Mouse (Mus musculus) liver, adult 2 months (tissue): ENCODE results near the gene Ddx19a. TPM values are rescaled to one million over a fixed set of nuclear protein-coding genes. Genes with fewer than 3 reads are reported as not detected.
"Not testable (repeated sequence)": the region's sequence is repeated elsewhere in the genome, so short reads cannot be mapped to it uniquely, and the experiment has no call there.

Experiments
- DNase-seq: peaks from one replicate; pipeline ENCODE4 v3.0.0-alpha.2; 2011; ENCODE audit warnings: low read depth, low spot score; ENCODE audit errors: extremely low read depth
- H3K27ac ChIP-seq: fragments of 200-500 bp; replicated peaks from 2 replicates; pipeline ENCODE4 v1.5.1; 2012; ENCODE audit warnings: low read depth, mild to moderate bottlenecking, control low read depth, inconsistent platforms, low read length; ENCODE audit not compliant: insufficient read depth
- H3K27me3 ChIP-seq: fragments of 200-500 bp; 2 replicates; pipeline ENCODE4 v1.6.1; 2012; ENCODE audit warnings: mild to moderate bottlenecking, moderate library complexity, low read length, inconsistent platforms; ENCODE audit not compliant: control insufficient read depth, insufficient read depth
- H3K36me3 ChIP-seq: fragments of 200-500 bp; 2 replicates; pipeline ENCODE4 v1.6.1; 2012; ENCODE audit warnings: low read length, inconsistent platforms; ENCODE audit not compliant: control insufficient read depth, insufficient read depth
- H3K4me1 ChIP-seq: fragments of 200-500 bp; 2 replicates; pipeline ENCODE4 v1.6.1; 2011; ENCODE audit warnings: low read length; ENCODE audit not compliant: control insufficient read depth, insufficient read depth
- H3K4me3 ChIP-seq: fragments of 200-500 bp; 2 replicates; pipeline ENCODE4 v1.5.1; 2011; ENCODE audit warnings: low read depth, mild to moderate bottlenecking, control low read depth, low read length, moderate library complexity; ENCODE audit not compliant: insufficient read depth
- H3K79me2 ChIP-seq: fragments of 200-500 bp; 2 replicates; pipeline ENCODE4 v1.6.1; 2012; ENCODE audit warnings: inconsistent platforms, mild to moderate bottlenecking, low read length, moderate library complexity; ENCODE audit not compliant: control insufficient read depth, insufficient read depth
- H3K9ac ChIP-seq: fragments of 200-500 bp; 2 replicates; pipeline ENCODE4 v1.6.1; 2012; ENCODE audit warnings: low read depth, mild to moderate bottlenecking, control low read depth, inconsistent platforms, low read length
- CTCF ChIP-seq: fragments of 200-500 bp; IDR thresholded peaks from 2 replicates; pipeline ENCODE4 v1.5.1; 2011; ENCODE audit warnings: low read depth, low read length, control low read depth
- POLR2A ChIP-seq: fragments of 200-500 bp; IDR thresholded peaks from 2 replicates; pipeline ENCODE4 v1.6.1; 2011; ENCODE audit warnings: low read length, control low read depth; ENCODE audit not compliant: insufficient read depth; ENCODE audit errors: extremely low read depth
- WGBS: fragments of 180-500 bp; shearing (Covaris S2); methylation state at CpG from one replicate; pipeline ENCODE4 v1.1.7; 2018; 5-methylcytosine and 5-hydroxymethylcytosine counted together
- polyA plus RNA-seq: library from polyadenylated mRNA; depleted of rRNA; stranded (reverse); fragments of >200 nt; gene quantifications from 2 replicates; pipeline ENCODE4 v1.2.3, GENCODE M21; 2012; rRNA removed
- total RNA-seq: library from RNA; depleted of rRNA; stranded (reverse); fragments of >200 nt; gene quantifications from 2 replicates; pipeline ENCODE4 v1.2.3, GENCODE M21; 2014; rRNA removed

Gene Ddx19a
- total and polyA plus RNA-seq, 2 experiments = 10.2 to 12.0 TPM

GRCm38 (mm10) chr8:110931176-110931939, 66.2 kb downstream of the Ddx19a start:
- Histone ChIP-seq H3K9ac (no peak overlapping the region), H3K4me3 (no peak overlapping the region)
- 68% methylated on average over 12 of the region's 12 CpGs for WGBS

GRCm38 (mm10) chr8:110929672-110930071, 67.9 kb downstream of the Ddx19a start:
- DNase-seq, H3K4me3 ChIP-seq, H3K9ac ChIP-seq, H3K36me3 ChIP-seq, H3K79me2 ChIP-seq, H3K27ac ChIP-seq, H3K27me3 ChIP-seq, H3K4me1 ChIP-seq: not testable (repeated sequence)
- WGBS = 92% methylated on average over 8 of the region's 8 CpGs

More at GRCm38 (mm10) chr8:110931176-110931939, 66.2 kb downstream of the Ddx19a start:
- TF ChIP-seq CTCF = no peak
- TF ChIP-seq POLR2A = no peak
- no peaks in the 10 kb centered on the region for H3K36me3 ChIP-seq
- no peaks in the 10 kb centered on the region for H3K27me3 ChIP-seq
- DNase-seq = peak; percentile 10
- H3K79me2 ChIP-seq = no peaks in the 10 kb centered on the region
- H3K4me1 ChIP-seq = no peaks in the 10 kb centered on the region
- H3K27ac ChIP-seq = no peak overlapping the region

DNA sequence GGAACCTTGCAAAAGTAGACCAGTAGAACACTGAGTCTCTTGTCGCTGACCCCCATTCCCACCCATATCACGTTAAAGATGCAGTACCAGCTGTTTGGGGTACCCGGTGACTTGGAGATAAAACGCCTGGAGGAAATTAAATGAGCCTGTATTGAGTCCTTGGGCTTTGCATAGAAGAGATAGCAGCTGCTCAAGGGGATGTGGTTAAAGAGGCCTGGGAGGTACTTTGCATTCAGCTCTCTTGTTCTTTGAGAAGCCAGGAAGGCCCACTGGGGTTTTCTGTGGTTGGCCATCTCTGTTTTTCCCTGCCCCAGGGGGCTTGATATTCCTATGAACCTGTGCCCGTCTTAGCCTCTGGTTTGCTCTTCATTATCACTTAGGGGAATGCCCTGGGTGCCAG, 68.5 kb downstream of the Ddx19a start:
- Histone ChIP-seq H3K9ac (no peak overlapping the region), H3K27me3 (no peaks in the 10 kb centered on the region), H3K79me2 (no peaks in the 10 kb centered on the region), H3K4me1 (no peaks in the 10 kb centered on the region), H3K36me3 (no peaks in the 10 kb centered on the region), H3K4me3 (no peak overlapping the region), H3K27ac (no peak overlapping the region)
- no peak for TF ChIP-seq CTCF
- no peak for TF ChIP-seq POLR2A
- no peak for DNase-seq
- 85% methylated on average over 5 of the region's 5 CpGs for WGBS

DNA sequence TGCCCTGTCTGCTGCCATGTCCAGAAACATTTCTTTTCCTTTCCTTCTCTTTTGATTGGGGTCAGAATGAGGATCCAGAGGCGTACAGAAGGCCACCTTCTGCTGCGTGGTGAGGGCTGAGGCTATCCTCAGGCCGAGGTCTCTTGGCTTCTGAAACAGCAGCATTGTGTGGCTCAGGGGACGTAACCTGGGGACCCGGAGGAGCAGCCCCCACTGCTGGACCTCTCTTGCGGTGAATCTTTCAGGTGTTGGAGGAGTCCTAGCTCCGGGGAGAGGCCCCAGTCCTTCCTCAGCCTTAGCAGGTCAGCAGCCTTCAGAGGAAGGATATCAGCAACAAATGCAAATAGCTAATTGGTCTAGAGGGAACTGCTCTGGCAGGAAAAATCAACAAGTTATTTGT, 69.2 kb downstream of the Ddx19a start:
- Histone ChIP-seq H3K4me1 (no peaks in the 10 kb centered on the region), H3K79me2 (no peaks in the 10 kb centered on the region), H3K4me3 (no peak overlapping the region), H3K9ac (no peak overlapping the region), H3K36me3 (no peaks in the 10 kb centered on the region), H3K27me3 (no peaks in the 10 kb centered on the region), H3K27ac (no peak overlapping the region)
- no peak for TF ChIP-seq CTCF
- no peak for TF ChIP-seq POLR2A
- 91% methylated on average over 7 of the region's 7 CpGs for WGBS
- no peak for DNase-seq

- Histone ChIP-seq H3K4me1 (no peaks in the 10 kb centered on the region), H3K9ac (no peak overlapping the region), H3K27ac (no peak overlapping the region), H3K4me3 (no peak overlapping the region), H3K36me3 (no peaks in the 10 kb centered on the region), H3K79me2 (no peaks in the 10 kb centered on the region), H3K27me3 (no peaks in the 10 kb centered on the region)
- WGBS = 78% methylated on average over 5 of the region's 5 CpGs
- no peak for DNase-seq
- TF ChIP-seq POLR2A (no peak), CTCF (no peak)
These were observed 70.9 kb downstream of the Ddx19a start for GRCm38 (mm10) chr8:110926690-110927089.

- TF ChIP-seq CTCF (no peak), POLR2A (no peak)
- Histone ChIP-seq H3K4me1 (no peaks in the 10 kb centered on the region), H3K27me3 (no peaks in the 10 kb centered on the region), H3K9ac (no peak overlapping the region), H3K36me3 (no peaks in the 10 kb centered on the region), H3K79me2 (no peaks in the 10 kb centered on the region), H3K27ac (no peak overlapping the region), H3K4me3 (no peak overlapping the region)
- 86% methylated on average over 8 of the region's 8 CpGs for WGBS
- DNase-seq = no peak
These were observed 71.9 kb downstream of the Ddx19a start for GRCm38 (mm10) chr8:110925691-110926140.

Other genes with a start within 250 kb of the Ddx19a start
- gene Il34, start 191.9 kb downstream of the Ddx19a start, total RNA-seq = 2.4 and 4.8 TPM in 2 replicates
- gene Il34, start 191.9 kb downstream of the Ddx19a start, polyA plus RNA-seq = 5.6 and 7.3 TPM in 2 replicates
- 73.9 and 75.4 TPM in 2 replicates for gene Cog4, start 151.2 kb downstream of the Ddx19a start, total RNA-seq
- gene Cog4, start 151.2 kb downstream of the Ddx19a start, polyA plus RNA-seq = 27.8 and 29.4 TPM in 2 replicates
- gene Sf3b3, start 151.0 kb downstream of the Ddx19a start, total RNA-seq = 20.6 and 23.8 TPM in 2 replicates
- gene Sf3b3, start 151.0 kb downstream of the Ddx19a start, polyA plus RNA-seq = 10.8 and 12.1 TPM in 2 replicates
- 6.3 and 6.7 TPM in 2 replicates for gene Fuk, start 95.3 kb downstream of the Ddx19a start, total RNA-seq
- gene Fuk, start 95.3 kb downstream of the Ddx19a start, polyA plus RNA-seq = 11.2 and 11.4 TPM in 2 replicates
- gene St3gal2, start 77.9 kb downstream of the Ddx19a start, total RNA-seq = 0.83 and 1.3 TPM in 2 replicates
- 1.2 and 1.5 TPM in 2 replicates for gene St3gal2, start 77.9 kb downstream of the Ddx19a start, polyA plus RNA-seq
- 5.8 and 7.1 TPM in 2 replicates for gene Ddx19b, start 34.0 kb upstream of the Ddx19a start, total RNA-seq
- gene Ddx19b, start 34.0 kb upstream of the Ddx19a start, polyA plus RNA-seq = 3.3 and 3.4 TPM in 2 replicates
- gene Aars, start 35.3 kb upstream of the Ddx19a start, total RNA-seq = 60.1 and 60.5 TPM in 2 replicates
- 56.6 and 56.9 TPM in 2 replicates for gene Aars, start 35.3 kb upstream of the Ddx19a start, polyA plus RNA-seq
- gene Exosc6, start 58.5 kb upstream of the Ddx19a start, total RNA-seq = not detected in 2 replicates
- gene Exosc6, start 58.5 kb upstream of the Ddx19a start, polyA plus RNA-seq = not detected in 2 replicates
- not detected in 2 replicates for gene Clec18a, start 94.6 kb upstream of the Ddx19a start, total RNA-seq
- not detected in 2 replicates for gene Clec18a, start 94.6 kb upstream of the Ddx19a start, polyA plus RNA-seq
- 18.3 and 18.4 TPM in 2 replicates for gene Pdpr, start 96.8 kb upstream of the Ddx19a start, total RNA-seq
- 7.7 and 9.6 TPM in 2 replicates for gene Pdpr, start 96.8 kb upstream of the Ddx19a start, polyA plus RNA-seq